Mouse (Mus musculus) right cerebral cortex, postnatal 10 days (tissue): ENCODE results near the gene Col9a3.

Experiments
- DNase-seq, 2 experiments: peaks; one replicate each; pipeline ENCODE4 v3.0.0; 2021; ENCODE audit warnings: low spot score in 2 of 2

The Col9a3 gene

GRCm38 (mm10) chr2:180641576-180642554 is 44.3 kb downstream of the Col9a3 start:
- no peak for DNase-seq

DNA sequence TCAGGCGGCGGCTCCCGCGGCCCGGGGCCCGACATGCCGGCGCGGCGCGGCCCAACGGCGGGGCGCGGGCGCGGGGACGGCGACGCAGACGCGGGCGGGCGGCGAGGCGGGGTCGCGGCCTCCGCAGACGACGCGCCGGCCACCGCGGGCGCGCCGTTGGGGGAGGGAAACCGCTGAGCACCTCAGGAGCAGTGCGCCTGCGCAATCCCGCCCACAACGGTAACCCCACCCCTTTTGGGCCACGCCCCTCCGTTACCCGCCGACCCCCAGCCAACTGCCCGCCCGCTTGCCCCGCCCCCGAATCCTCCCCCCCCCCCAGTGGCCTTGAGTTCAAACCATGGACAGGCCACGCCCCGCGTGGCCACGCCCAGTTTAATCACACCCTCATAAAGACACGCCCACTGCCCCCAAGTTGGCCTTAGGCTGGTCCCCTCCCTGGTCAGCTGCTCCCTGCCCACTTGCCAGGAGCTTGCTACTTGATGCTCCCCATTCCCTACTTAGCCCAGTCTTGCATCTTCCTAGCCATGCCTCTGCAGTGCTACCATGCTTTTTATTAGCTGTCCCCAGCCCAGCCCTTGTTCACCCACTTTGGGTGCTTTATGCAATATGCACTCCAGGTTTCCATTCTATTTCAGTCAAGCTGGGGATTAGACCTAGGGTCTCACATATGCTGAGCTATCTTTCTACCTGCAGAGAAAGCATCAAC is 45.1 kb downstream of the Col9a3 start, which contains the start of gene Tcfl5:
TSS of gene Tcfl5 (minus strand) at position 154 of the 706 bp plus-strand sequence.
- DNase-seq: no peak

DNA sequence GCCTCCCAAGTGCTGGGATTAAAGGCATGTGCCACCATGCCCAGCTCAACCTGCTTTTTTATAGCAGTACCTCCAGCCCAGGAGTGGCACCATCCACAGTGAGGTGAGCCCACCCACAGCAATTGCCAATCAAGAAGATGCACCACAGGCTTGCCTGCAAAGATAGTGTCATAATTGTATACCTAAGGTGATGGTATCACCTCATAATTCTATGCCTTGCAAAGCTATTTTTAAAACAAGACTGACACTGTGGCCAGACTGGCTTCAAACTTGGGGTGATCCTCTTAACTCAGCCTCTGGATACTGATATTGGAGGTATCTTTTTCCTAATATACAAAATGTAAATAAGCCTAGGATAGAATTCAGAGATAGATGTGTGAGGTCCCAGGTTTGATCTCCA is 46.0 kb downstream of the Col9a3 start:
- no peak for DNase-seq

GRCm38 (mm10) chr2:180646841-180647240 is 49.3 kb downstream of the Col9a3 start:
- no peak for DNase-seq

GRCm38 (mm10) chr2:180654666-180655065 is 57.1 kb downstream of the Col9a3 start:
- no peak for DNase-seq

- no peak for DNase-seq
These were observed 57.6 kb downstream of the Col9a3 start for GRCm38 (mm10) chr2:180655150-180655549.

- peak; percentile 83 for DNase-seq
These were observed 59.9 kb downstream of the Col9a3 start for GRCm38 (mm10) chr2:180657394-180658013.

- DNase-seq: no peak
These were observed 60.8 kb downstream of the Col9a3 start for GRCm38 (mm10) chr2:180658381-180658780.

- DNase-seq: peak in 1 of 2 experiments; percentile 27
These were observed 62.0 kb downstream of the Col9a3 start for GRCm38 (mm10) chr2:180659353-180660150.

- no peak for DNase-seq
These were observed 62.9 kb downstream of the Col9a3 start for GRCm38 (mm10) chr2:180660521-180660920.

DNA sequence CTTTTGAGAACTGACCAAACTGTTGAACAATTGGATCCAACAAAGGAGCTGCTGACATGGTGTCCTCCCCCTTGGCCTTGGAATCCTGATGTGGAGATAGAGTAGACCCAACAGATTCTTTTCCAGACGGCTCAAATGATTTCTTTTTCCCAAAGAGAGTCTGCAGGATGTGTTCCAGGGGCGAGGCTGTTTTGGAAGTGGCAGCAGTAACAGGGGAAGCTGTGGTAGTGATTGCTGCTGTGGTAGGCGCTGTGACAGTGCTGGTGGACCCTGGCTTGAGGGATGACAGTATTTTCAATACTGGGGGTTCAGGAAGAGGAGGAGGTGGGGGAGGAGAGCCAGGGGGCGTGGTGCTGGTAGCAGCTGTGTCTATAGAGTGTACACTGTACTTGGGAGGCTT is 64.4 kb downstream of the Col9a3 start:
- no peak for DNase-seq
